Mouse (Mus musculus): ENCODE data around the gene Ncoa4.

DNA sequence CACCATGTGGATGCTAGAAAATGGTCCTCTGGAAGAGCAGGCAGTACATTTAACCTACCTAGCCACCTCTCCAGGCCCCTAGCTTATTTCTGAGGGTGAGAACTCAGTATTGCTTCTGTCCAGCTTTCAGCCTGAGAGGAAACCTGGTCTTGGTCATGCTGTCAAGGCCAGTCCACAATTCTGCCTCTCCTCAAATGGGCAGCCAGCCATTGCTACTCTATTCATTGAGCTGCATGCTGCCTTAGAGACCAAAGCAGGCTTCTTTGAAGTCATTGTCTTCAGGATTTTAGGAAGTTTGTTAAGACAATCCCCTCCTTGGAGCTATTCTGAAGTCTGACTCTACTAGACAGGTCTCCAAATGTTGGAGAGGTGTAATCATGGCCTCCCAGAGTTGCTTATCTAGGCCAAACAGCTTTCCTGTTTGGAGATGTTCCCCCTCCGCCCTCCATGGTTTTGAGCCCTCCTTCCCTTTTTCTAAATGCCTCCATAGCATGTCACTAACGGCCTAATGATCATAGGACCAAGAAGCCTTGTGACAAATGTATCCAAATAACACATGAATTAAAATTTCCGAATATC is 9.1 kb downstream of the Ncoa4 start:
- TF ChIP-seq CTCF (conservative IDR thresholded peaks at IDR 0.05; ENCODE audit: low read length) (no peak), POU5F1 (IDR thresholded peaks at IDR 0.05; ENCODE audit: borderline replicate concordance, low read length) (no peak)

All from E14TG2a.4 (cell line).